Mouse (Mus musculus) liver, adult 2 months (tissue): ENCODE measurements at regions not wholly inside any gene's neighbourhood (a gene's known extent, or its start where the extent isn't known, plus 50 kb on each side); places are given as distances from the start of the nearest gene placed in this dataset.

Experiments
- DNase-seq: peaks from one replicate; pipeline ENCODE4 v3.0.0-alpha.2; 2011; ENCODE audit warnings: low read depth, low spot score; ENCODE audit errors: extremely low read depth
- H3K27ac ChIP-seq: fragments of 200-500 bp; replicated peaks from 2 replicates; pipeline ENCODE4 v1.5.1; 2012; ENCODE audit warnings: low read depth, mild to moderate bottlenecking, control low read depth, inconsistent platforms, low read length; ENCODE audit not compliant: insufficient read depth
- H3K27me3 ChIP-seq: fragments of 200-500 bp; 2 replicates; pipeline ENCODE4 v1.6.1; 2012; ENCODE audit warnings: mild to moderate bottlenecking, moderate library complexity, low read length, inconsistent platforms; ENCODE audit not compliant: control insufficient read depth, insufficient read depth
- H3K36me3 ChIP-seq: fragments of 200-500 bp; 2 replicates; pipeline ENCODE4 v1.6.1; 2012; ENCODE audit warnings: low read length, inconsistent platforms; ENCODE audit not compliant: control insufficient read depth, insufficient read depth
- H3K4me1 ChIP-seq: fragments of 200-500 bp; 2 replicates; pipeline ENCODE4 v1.6.1; 2011; ENCODE audit warnings: low read length; ENCODE audit not compliant: control insufficient read depth, insufficient read depth
- H3K4me3 ChIP-seq: fragments of 200-500 bp; 2 replicates; pipeline ENCODE4 v1.5.1; 2011; ENCODE audit warnings: low read depth, mild to moderate bottlenecking, control low read depth, low read length, moderate library complexity; ENCODE audit not compliant: insufficient read depth
- H3K79me2 ChIP-seq: fragments of 200-500 bp; 2 replicates; pipeline ENCODE4 v1.6.1; 2012; ENCODE audit warnings: inconsistent platforms, mild to moderate bottlenecking, low read length, moderate library complexity; ENCODE audit not compliant: control insufficient read depth, insufficient read depth
- H3K9ac ChIP-seq: fragments of 200-500 bp; 2 replicates; pipeline ENCODE4 v1.6.1; 2012; ENCODE audit warnings: low read depth, mild to moderate bottlenecking, control low read depth, inconsistent platforms, low read length
- CTCF ChIP-seq: fragments of 200-500 bp; IDR thresholded peaks from 2 replicates; pipeline ENCODE4 v1.5.1; 2011; ENCODE audit warnings: low read depth, low read length, control low read depth
- POLR2A ChIP-seq: fragments of 200-500 bp; IDR thresholded peaks from 2 replicates; pipeline ENCODE4 v1.6.1; 2011; ENCODE audit warnings: low read length, control low read depth; ENCODE audit not compliant: insufficient read depth; ENCODE audit errors: extremely low read depth
- WGBS: fragments of 180-500 bp; shearing (Covaris S2); methylation state at CpG from one replicate; pipeline ENCODE4 v1.1.7; 2018; 5-methylcytosine and 5-hydroxymethylcytosine counted together

DNA sequence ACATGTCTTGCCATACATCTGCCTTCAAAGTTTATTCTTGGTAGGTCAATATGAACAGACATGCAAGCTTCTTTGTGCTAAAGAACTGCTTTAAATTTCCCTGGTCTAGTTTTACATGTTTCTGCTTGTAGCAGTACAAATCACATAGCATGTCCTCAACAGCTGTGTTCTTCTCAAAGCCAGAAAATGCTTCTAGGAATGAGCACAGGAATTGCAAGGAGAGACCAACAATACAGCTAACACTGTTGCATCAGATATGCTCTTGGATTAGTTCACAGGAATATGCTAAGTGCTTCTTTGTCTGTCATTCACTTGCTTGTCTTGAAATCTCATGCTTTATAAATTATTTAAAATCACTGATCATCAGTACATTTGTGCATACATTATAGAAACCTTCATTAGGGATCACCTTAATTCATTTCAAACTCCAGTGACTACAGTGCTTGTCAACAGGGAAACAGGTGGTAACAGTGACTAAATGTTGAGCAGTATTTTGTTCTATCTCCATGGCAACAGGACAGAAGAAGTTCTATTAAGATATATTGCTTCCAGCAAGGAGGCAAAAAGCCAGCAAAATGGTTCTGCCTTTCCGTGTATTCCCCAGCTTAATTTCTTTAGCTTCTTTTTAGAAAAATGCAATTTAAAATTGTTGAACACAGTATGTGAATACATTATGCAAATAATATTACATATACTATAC is 77.1 kb upstream of the Ndn start:
- Histone ChIP-seq H3K4me3 (no peak overlapping the region), H3K27ac (no peak overlapping the region), H3K9ac (no peak overlapping the region), H3K36me3 (no peaks in the 10 kb centered on the region), H3K4me1 (no peaks in the 10 kb centered on the region), H3K27me3 (no peaks in the 10 kb centered on the region), H3K79me2 (no peaks in the 10 kb centered on the region)
- no peak for DNase-seq
- TF ChIP-seq POLR2A (no peak), CTCF (no peak)
- 65% methylated on average over 1 of the region's 1 CpGs for WGBS

DNA sequence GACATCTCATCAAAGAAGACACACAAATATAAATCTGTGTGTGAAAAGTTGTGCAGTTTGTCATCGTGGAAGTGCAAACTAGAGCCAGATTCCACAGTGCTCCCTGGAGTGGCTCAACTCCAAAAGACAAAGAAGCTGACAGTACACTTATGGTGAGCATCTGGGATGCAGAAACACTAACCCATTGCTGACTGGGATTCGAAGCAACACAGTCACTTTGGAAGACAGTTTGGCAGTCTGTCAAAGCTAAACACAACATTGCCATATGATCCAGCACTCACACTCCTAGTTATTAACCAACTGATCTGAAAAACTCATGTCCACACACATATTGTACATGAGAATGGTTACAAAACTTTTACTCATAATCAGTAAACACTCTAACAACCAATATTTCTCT is 70.2 kb upstream of the Ndn start:
- TF ChIP-seq CTCF: no peak
- TF ChIP-seq POLR2A: no peak

DNA sequence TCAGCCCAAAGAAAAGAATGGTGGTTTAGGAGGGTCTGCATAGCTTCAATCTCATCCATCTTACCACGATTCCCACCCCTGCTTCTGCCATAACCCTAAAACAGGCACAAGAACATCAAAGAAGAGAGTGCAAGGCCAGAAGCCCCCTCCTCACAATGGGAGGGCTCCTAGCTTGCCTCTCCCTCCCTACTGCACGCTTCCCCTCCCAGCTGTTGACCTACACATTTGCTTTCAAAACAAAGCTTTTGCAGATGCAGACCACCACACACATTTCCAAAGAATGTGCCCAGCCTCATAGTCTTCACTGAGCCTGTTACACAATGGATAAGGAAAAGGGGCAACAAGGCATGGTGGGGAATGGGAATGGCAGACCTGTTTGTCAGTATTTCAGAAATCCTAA is 67.9 kb upstream of the Ndn start:
- no peak for DNase-seq
- Histone ChIP-seq H3K27me3 (no peaks in the 10 kb centered on the region), H3K79me2 (no peaks in the 10 kb centered on the region), H3K36me3 (no peaks in the 10 kb centered on the region), H3K4me1 (no peaks in the 10 kb centered on the region), H3K27ac (no peak overlapping the region), H3K9ac (no peak overlapping the region), H3K4me3 (no peak overlapping the region)
- 43% methylated on average over 2 of the region's 2 CpGs for WGBS
- TF ChIP-seq POLR2A (no peak), CTCF (no peak)

More for the DNA sequence above, 70.2 kb upstream of the Ndn start:
- no peaks in the 10 kb centered on the region for H3K79me2 ChIP-seq
- no peak overlapping the region for H3K9ac ChIP-seq
- no peak for DNase-seq
- no peaks in the 10 kb centered on the region for H3K4me1 ChIP-seq
- no peak overlapping the region for H3K4me3 ChIP-seq
- H3K36me3 ChIP-seq: no peaks in the 10 kb centered on the region
- H3K27ac ChIP-seq: no peak overlapping the region
- no peaks in the 10 kb centered on the region for H3K27me3 ChIP-seq
- 41% methylated on average over 2 of the region's 2 CpGs for WGBS

DNA sequence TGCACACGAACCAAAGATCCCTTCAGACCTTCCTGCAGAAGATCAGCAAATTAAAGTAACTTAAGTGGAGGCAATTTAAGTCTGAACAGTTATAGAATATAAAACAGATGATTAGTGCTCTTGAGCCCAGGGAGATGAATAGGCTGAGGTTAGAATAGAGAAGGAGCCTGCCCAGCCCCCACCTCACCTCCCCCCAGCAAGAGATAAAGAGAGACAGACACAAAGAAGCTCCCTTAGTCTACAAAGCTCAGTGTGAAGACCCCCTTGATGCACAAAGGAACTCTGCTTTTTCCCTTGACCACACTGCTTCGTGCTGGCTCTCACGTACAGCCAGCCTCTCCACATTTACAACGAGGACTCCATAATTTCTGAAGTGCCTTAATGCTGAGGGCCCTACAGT is 67.3 kb upstream of the Ndn start:
- 61% methylated on average over 4 of the region's 4 CpGs for WGBS
- TF ChIP-seq POLR2A (no peak), CTCF (no peak)

More for the DNA sequence above, 67.3 kb upstream of the Ndn start:
- H3K27me3 ChIP-seq: no peaks in the 10 kb centered on the region
- H3K4me1 ChIP-seq: no peaks in the 10 kb centered on the region
- H3K27ac ChIP-seq: no peak overlapping the region
- DNase-seq: no peak
- no peak overlapping the region for H3K9ac ChIP-seq
- no peaks in the 10 kb centered on the region for H3K79me2 ChIP-seq
- H3K4me3 ChIP-seq: no peak overlapping the region
- H3K36me3 ChIP-seq: no peaks in the 10 kb centered on the region
